ENCODE assay signal across 12 mouse cellular contexts in the genomic region with DNA sequence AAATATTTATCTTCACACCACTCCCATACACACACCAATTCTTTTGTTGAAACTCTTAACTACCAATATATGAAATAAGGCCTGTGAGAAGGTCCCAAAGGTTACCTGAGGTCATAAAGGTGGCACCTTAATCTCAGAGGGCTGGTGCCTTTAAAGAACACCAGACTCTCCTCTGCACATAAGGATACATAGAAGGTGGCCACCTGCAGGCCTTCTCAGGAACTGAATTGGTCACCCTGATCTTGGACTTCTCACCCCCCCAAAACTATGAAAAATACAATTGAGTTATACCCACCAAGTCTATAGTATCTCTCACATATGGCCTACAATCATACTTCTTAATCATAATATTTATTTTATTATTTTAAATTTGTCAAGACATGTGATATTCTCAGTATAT. TPM values are rescaled to one million over a fixed set of nuclear protein-coding genes. Genes with fewer than 3 reads are reported as not detected.
A peak's percentile ranks its signal among the peaks of the same experiment; 100 is the strongest.
DNase-seq lines count a peak whose midpoint lies in the region; ATAC-seq and TF ChIP-seq lines count a peak whose summit lies in the region.
"Had no signal": no experiment of that assay in that cellular context is flagged by ENCODE, and none has a peak within 500 bp of the region (broad histone marks: within the 10 kb centered on the region; RNA-seq: fewer than 3 reads in every experiment).

No protein-coding gene starts in this region.

- TF ChIP-seq CTCF in intestine, postnatal 0 days (IDR thresholded peaks at IDR 0.05; ENCODE audit: low read depth), result peak; percentile 63
- TF ChIP-seq CTCF in spleen, adult 2 months (IDR thresholded peaks at IDR 0.05; ENCODE audit: extremely low read depth, insufficient read depth, insufficient read length, insufficient replicate concordance), result peak; percentile 1; the same call in 1 of the 2 replicates

- no peaks in the 10 kb centered on the region for H3K4me1 ChIP-seq in intestine, postnatal 0 days (replicated peaks; ENCODE audit: control insufficient read depth, insufficient read depth, low read length)
- H3K4me1 ChIP-seq in intestine, embryonic 15.5 days (replicated peaks), result no peaks in the 10 kb centered on the region
- H3K4me1 ChIP-seq in spleen, adult 2 months (ENCODE audit: control insufficient read depth, insufficient read depth, insufficient read length), result no peaks in the 10 kb centered on the region
- H3K4me1 ChIP-seq: liver, embryonic 15.5 days had no signal

- DNase-seq in spleen, adult 2 months (ENCODE audit: low read depth in 1 of 2, low spot score in 2 of 2), result no peak
- DNase-seq in spleen, postnatal 10 days (ENCODE audit: low spot score in 2 of 2), result no peak
- peak; percentile 27 for DNase-seq in splenic B cell, adult 2 months (ENCODE audit: low read depth, low spot score)
- no peak for DNase-seq in urinary bladder, postnatal 10 days (ENCODE audit: low spot score)
- DNase-seq: gastrocnemius, postnatal 14 days; heart, postnatal 36 days; layer of hippocampus, adult 9-11 months; right cerebral cortex, adult 18-20 months had no signal

- H3K9me3 ChIP-seq in intestine, postnatal 0 days (ENCODE audit: control insufficient read depth), result no peaks in the 10 kb centered on the region
- no peaks in the 10 kb centered on the region for H3K9me3 ChIP-seq in intestine, embryonic 15.5 days
- H3K9me3 ChIP-seq: liver, embryonic 15.5 days had no signal

- no peak overlapping the region for H3K9ac ChIP-seq in intestine, postnatal 0 days (ENCODE audit: low read depth, low read length)
- H3K9ac ChIP-seq in intestine, embryonic 15.5 days, result no peak overlapping the region
- H3K9ac ChIP-seq: liver, embryonic 15.5 days had no signal

- H3K4me3 ChIP-seq in intestine, postnatal 0 days (ENCODE audit: low read depth, low read length), result no peak overlapping the region
- no peak overlapping the region for H3K4me3 ChIP-seq in intestine, embryonic 15.5 days (replicated peaks)
- no peak overlapping the region for H3K4me3 ChIP-seq in spleen, adult 2 months (ENCODE audit: extremely low read depth, insufficient read depth, insufficient read length)
- H3K4me3 ChIP-seq: liver, embryonic 15.5 days had no signal

- no peaks in the 10 kb centered on the region for H3K27me3 ChIP-seq in intestine, postnatal 0 days (replicated peaks; ENCODE audit: control insufficient read depth, insufficient read depth, low read length)
- no peaks in the 10 kb centered on the region for H3K27me3 ChIP-seq in intestine, embryonic 15.5 days (replicated peaks)
- no peaks in the 10 kb centered on the region for H3K27me3 ChIP-seq in spleen, adult 2 months (ENCODE audit: control insufficient read depth, insufficient read depth, low read length)
- no peaks in the 10 kb centered on the region for H3K27me3 ChIP-seq in splenic B cell, adult 2 months (ENCODE audit: control insufficient read depth, insufficient read depth, low read length, poor library complexity, severe bottlenecking)
- H3K27me3 ChIP-seq: liver, embryonic 15.5 days had no signal

- H3K36me3 ChIP-seq in intestine, postnatal 0 days (ENCODE audit: control insufficient read depth, insufficient read depth), result no peaks in the 10 kb centered on the region
- H3K36me3 ChIP-seq in intestine, embryonic 15.5 days, result no peaks in the 10 kb centered on the region
- H3K36me3 ChIP-seq in spleen, adult 2 months (ENCODE audit: control insufficient read depth, insufficient read depth, low read length), result no peaks in the 10 kb centered on the region
- H3K36me3 ChIP-seq in splenic B cell, adult 2 months (ENCODE audit: control insufficient read depth, insufficient read depth, low read length, poor library complexity, severe bottlenecking), result no peaks in the 10 kb centered on the region
- H3K36me3 ChIP-seq: liver, embryonic 15.5 days had no signal

- no peak overlapping the region for H3K27ac ChIP-seq in intestine, postnatal 0 days (ENCODE audit: low read depth, low read length)
- no peak overlapping the region for H3K27ac ChIP-seq in intestine, embryonic 15.5 days
- H3K27ac ChIP-seq in spleen, adult 2 months (ENCODE audit: insufficient read depth, low read length), result no peak overlapping the region
- H3K27ac ChIP-seq: liver, embryonic 15.5 days had no signal

- TF ChIP-seq POLR2A in spleen, adult 2 months (IDR thresholded peaks at IDR 0.05; ENCODE audit: low read depth, low read length), result no peak

- ATAC-seq in intestine, postnatal 0 days, result no peak
- ATAC-seq in intestine, embryonic 15.5 days, result no peak
- ATAC-seq in erythroblast, adult 5-6 weeks (replicated peaks; ENCODE audit: low FRiP score, poor library complexity, severe bottlenecking), result 0 out of 2 replicates have a peak, but pooled peaks have one; percentile 57

- H3K4me2 ChIP-seq in intestine, postnatal 0 days (replicated peaks; ENCODE audit: low read depth), result no peak overlapping the region
- H3K4me2 ChIP-seq in intestine, embryonic 15.5 days (replicated peaks), result no peak overlapping the region
- H3K4me2 ChIP-seq: liver, embryonic 15.5 days had no signal

RNA-seq across cellular contexts. Expression of a gene that starts 43.3 kb away (rescaled TPM):
- polyA plus RNA-seq in intestine, postnatal 0 days (2015; fragmentation: Nextera tagmentation; extraction: Ambion mirVana), result 9.3 and 9.8 TPM in 2 replicates
- polyA plus RNA-seq in intestine, embryonic 15.5 days (2015; fragmentation: Nextera tagmentation; extraction: Ambion mirVana), result 22.2 and 24.2 TPM in 2 replicates
- polyA plus RNA-seq in spleen, adult 2 months (2012; rRNA removed), result 1.4 and 2.3 TPM in 2 replicates
- 8.3 and 22.6 TPM in 2 replicates for total RNA-seq in erythroblast, adult 5-6 weeks (2015; ENCODE audit: low replicate concordance)
- total RNA-seq in erythroblast, adult 5-6 weeks (2017; ENCODE audit: low replicate concordance), result 10.7 and 19.1 TPM in 2 replicates
